Mouse (Mus musculus) urinary bladder, postnatal 14 days (tissue): ENCODE data around the gene Gm21170.
"Not testable (repeated sequence)": the region's sequence is repeated elsewhere in the genome, so short reads cannot be mapped to it uniquely, and the experiment has no call there.

Experiments
- DNase-seq: peaks from one replicate; pipeline ENCODE4 v3.0.0; 2021; ENCODE audit warnings: low spot score

The Gm21170 gene

GRCm38 (mm10) chrY:47690998-47691397, at the start of gene Gm21170:
Gene Gm21170 (minus strand): TSS chrY:47691098.
- not testable (repeated sequence) for DNase-seq
